Mouse (Mus musculus): ENCODE results near the gene Atf6.

DNA sequence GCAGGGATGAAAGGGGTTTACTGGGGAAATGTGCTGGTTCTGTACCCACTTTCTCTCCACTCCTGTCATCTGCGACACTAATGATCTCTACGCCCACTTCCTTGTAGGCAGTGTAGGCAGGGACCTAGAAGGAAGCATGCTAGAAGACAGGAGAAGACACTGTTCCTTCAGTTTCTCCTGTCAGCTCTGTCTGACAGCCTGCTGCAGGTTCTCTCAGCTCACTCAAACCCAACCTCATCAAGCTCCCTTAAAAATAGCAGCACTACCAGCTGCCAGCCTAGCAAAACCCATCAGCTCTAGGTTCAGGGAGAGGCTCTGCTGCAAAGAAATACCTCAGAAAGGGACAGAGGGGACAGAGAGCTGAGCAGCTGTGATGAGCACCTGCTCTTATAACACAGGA is 17.6 kb downstream of the Atf6 start:
- TF ChIP-seq EP300 (IDR thresholded peaks at IDR 0.05; ENCODE audit: low read depth) (no peak), CTCF (IDR thresholded peaks at IDR 0.05; ENCODE audit: low read depth) (no peak)

Measured in liver, postnatal 0 days (tissue).